15 mouse cellular contexts compared by ENCODE assay signal in genomic region chr6:87075092-87075685, GRCm38 (mm10). TPM values are rescaled to one million over a fixed set of nuclear protein-coding genes. Genes with fewer than 3 reads are reported as not detected.
A peak's percentile ranks its signal among the peaks of the same experiment; 100 is the strongest.
DNase-seq lines count a peak whose midpoint lies in the region; ATAC-seq and TF ChIP-seq lines count a peak whose summit lies in the region.
"Had no signal": no experiment of that assay in that cellular context is flagged by ENCODE, and none has a peak within 500 bp of the region (broad histone marks: within the 10 kb centered on the region; RNA-seq: fewer than 3 reads in every experiment).

No protein-coding gene starts in this region.

- no peaks in the 10 kb centered on the region for H3K27me3 ChIP-seq in heart, embryonic 12.5 days (replicated peaks)
- H3K27me3 ChIP-seq in heart, embryonic 11.5 days (ENCODE audit: control insufficient read depth, insufficient read depth, low read length), result no peaks in the 10 kb centered on the region
- no peaks in the 10 kb centered on the region for H3K27me3 ChIP-seq in CH12.LX (replicated peaks)
- no peaks in the 10 kb centered on the region for H3K27me3 ChIP-seq in liver, embryonic 11.5 days (replicated peaks; ENCODE audit: control insufficient read depth, insufficient read depth, low read length)
- H3K27me3 ChIP-seq in stomach, postnatal 0 days (ENCODE audit: control insufficient read depth, insufficient read depth, low read length), result no peaks in the 10 kb centered on the region
- H3K27me3 ChIP-seq: neural tube, embryonic 12.5 days had no signal

- TF ChIP-seq POLR2A in CH12.LX (IDR thresholded peaks at IDR 0.05; ENCODE audit: low read depth, low read length), result 0 out of 2 replicates have a peak, but pooled peaks have one; percentile 36

- TF ChIP-seq RAD21 in CH12.LX (IDR thresholded peaks at IDR 0.05; ENCODE audit: low read depth, low read length), result no peak

- H3K4me3 ChIP-seq in heart, embryonic 12.5 days, result no peak overlapping the region
- no peak overlapping the region for H3K4me3 ChIP-seq in heart, embryonic 11.5 days (ENCODE audit: low read depth, low read length)
- peak overlapping the region in 1 of 3 experiments; percentile 6 for H3K4me3 ChIP-seq in CH12.LX (replicated peaks in 1 of 3; ENCODE audit: low read depth in 2 of 3, low read length in 2 of 3, poor library complexity in 1 of 3)
- no peak overlapping the region for H3K4me3 ChIP-seq in liver, embryonic 11.5 days (ENCODE audit: low read depth, low read length)
- H3K4me3 ChIP-seq in stomach, postnatal 0 days (ENCODE audit: low read depth, low read length), result no peak overlapping the region
- H3K4me3 ChIP-seq: erythroblast, embryonic 14.5 days; neural tube, embryonic 12.5 days had no signal

- no peaks in the 10 kb centered on the region for H3K9me3 ChIP-seq in heart, embryonic 12.5 days (replicated peaks)
- H3K9me3 ChIP-seq in heart, embryonic 11.5 days (replicated peaks; ENCODE audit: control insufficient read depth, low read length), result no peaks in the 10 kb centered on the region
- H3K9me3 ChIP-seq in CH12.LX (replicated peaks; ENCODE audit: low read length), result no peaks in the 10 kb centered on the region
- no peaks in the 10 kb centered on the region for H3K9me3 ChIP-seq in liver, embryonic 11.5 days (ENCODE audit: control insufficient read depth, low read length)
- H3K9me3 ChIP-seq in stomach, postnatal 0 days (ENCODE audit: control insufficient read depth, low read length), result no peaks in the 10 kb centered on the region
- H3K9me3 ChIP-seq: neural tube, embryonic 12.5 days had no signal

- H3K36me3 ChIP-seq in heart, embryonic 12.5 days, result peaks cover 72% of the 10 kb centered on the region
- H3K36me3 ChIP-seq in heart, embryonic 11.5 days (ENCODE audit: control insufficient read depth, insufficient read depth, low read length), result peaks cover 24% of the 10 kb centered on the region
- peaks cover 33 to 70% of the 10 kb centered on the region in 2 experiments for H3K36me3 ChIP-seq in CH12.LX (replicated peaks in 1 of 2; ENCODE audit: control insufficient read depth in 1 of 2, insufficient read depth in 1 of 2, low read length in 1 of 2)
- peaks cover 13% of the 10 kb centered on the region for H3K36me3 ChIP-seq in liver, embryonic 11.5 days (ENCODE audit: control insufficient read depth, insufficient read depth, low read length)
- H3K36me3 ChIP-seq in stomach, postnatal 0 days (ENCODE audit: control insufficient read depth, insufficient read depth, low read length), result peaks cover 6% of the 10 kb centered on the region

- peak; percentile 77 for TF ChIP-seq EP300 in CH12.LX (IDR thresholded peaks at IDR 0.05; ENCODE audit: low read length)
- no peak for TF ChIP-seq EP300 in stomach, postnatal 0 days (optimal IDR thresholded peaks at IDR 0.05)

- TF ChIP-seq CTCF in CH12.LX (conservative IDR thresholded peaks at IDR 0.05 in 1 of 2, IDR thresholded peaks at IDR 0.05 in 1 of 2; ENCODE audit: low read depth in 2 of 2, low read length in 2 of 2), result no peak
- TF ChIP-seq CTCF in stomach, postnatal 0 days (IDR thresholded peaks at IDR 0.05; ENCODE audit: low read depth), result no peak

- 47% methylated on average over 3 of the region's 3 CpGs for WGBS in heart, embryonic 12.5 days
- 55% methylated on average over 3 of the region's 3 CpGs for WGBS in heart, embryonic 11.5 days (ENCODE audit: insufficient replicate concordance)
- 58% methylated on average over 3 of the region's 3 CpGs for WGBS in liver, embryonic 11.5 days
- 55% methylated on average over 3 of the region's 3 CpGs for WGBS in stomach, postnatal 0 days

- DNase-seq in CH12.LX (ENCODE audit: extremely low read depth), result peak; percentile 76
- no peak for DNase-seq in liver, embryonic 11.5 days (ENCODE audit: low spot score)
- no peak for DNase-seq in stomach, postnatal 0 days (ENCODE audit: low spot score)
- no peak for DNase-seq in layer of hippocampus, postnatal 25 days (ENCODE audit: extremely low spot score in 1 of 2, low spot score in 1 of 2)
- DNase-seq in adrenal gland, postnatal 4 days (ENCODE audit: low spot score in 2 of 2), result no peak
- DNase-seq in kidney, postnatal 36 days, result no peak
- DNase-seq: cerebellum, adult 18-20 months; gastrocnemius, postnatal 25 days; lung, postnatal 4 days had no signal

- 0 out of 2 replicates have a peak overlapping the region, but pooled peaks have one; percentile 30 for H3K9ac ChIP-seq in heart, embryonic 12.5 days
- H3K9ac ChIP-seq in heart, embryonic 11.5 days (ENCODE audit: low read depth, low read length), result no peak overlapping the region
- peak overlapping the region; percentile 52; the same call in 1 of the 2 replicates for H3K9ac ChIP-seq in CH12.LX (ENCODE audit: insufficient read depth, low read depth)
- H3K9ac ChIP-seq in liver, embryonic 11.5 days (ENCODE audit: low read depth, low read length), result no peak overlapping the region
- H3K9ac ChIP-seq in stomach, postnatal 0 days (ENCODE audit: low read length), result no peak overlapping the region
- H3K9ac ChIP-seq: neural tube, embryonic 12.5 days had no signal

- dilution Hi-C loops in CH12.LX (cut with MboI; ENCODE audit: extremely low pct_ligation_motif_present, extremely low pct_unique_long_range_greater_than_20kb, low sequenced_read_pairs), result no loop called here

- H3K4me2 ChIP-seq in heart, embryonic 12.5 days, result no peak overlapping the region
- no peak overlapping the region for H3K4me2 ChIP-seq in heart, embryonic 11.5 days
- H3K4me2 ChIP-seq in CH12.LX (ENCODE audit: insufficient read depth, low read depth, poor library complexity, severe bottlenecking), result peak overlapping the region; percentile 73
- no peak overlapping the region for H3K4me2 ChIP-seq in liver, embryonic 11.5 days
- no peak overlapping the region for H3K4me2 ChIP-seq in stomach, postnatal 0 days (replicated peaks; ENCODE audit: low read depth)
- H3K4me2 ChIP-seq: neural tube, embryonic 12.5 days had no signal

- ATAC-seq in heart, embryonic 12.5 days (ENCODE audit: insufficient number of reproducible peaks, low FRiP score), result 0 out of 2 replicates have a peak, but pooled peaks have one; percentile 18
- no peak for ATAC-seq in heart, embryonic 11.5 days (replicated peaks; ENCODE audit: insufficient number of reproducible peaks, low FRiP score, low TSS enrichment)
- ATAC-seq in liver, embryonic 11.5 days (replicated peaks; ENCODE audit: low FRiP score), result peak; percentile 68
- ATAC-seq in stomach, postnatal 0 days (ENCODE audit: low FRiP score, low TSS enrichment), result 0 out of 2 replicates have a peak, but pooled peaks have one; percentile 40
- ATAC-seq: intestine, postnatal 0 days had no signal

- peaks cover 2% of the 10 kb centered on the region; the same call in 1 of the 2 replicates for H3K79me2 ChIP-seq in CH12.LX (replicated peaks; ENCODE audit: control insufficient read depth, extremely low read depth, insufficient read depth, poor library complexity, severe bottlenecking)

- peaks cover 20% of the 10 kb centered on the region for H3K4me1 ChIP-seq in heart, embryonic 12.5 days (replicated peaks)
- peaks cover 8% of the 10 kb centered on the region for H3K4me1 ChIP-seq in heart, embryonic 11.5 days (ENCODE audit: control insufficient read depth, insufficient read depth, low read length)
- H3K4me1 ChIP-seq in CH12.LX (ENCODE audit: control insufficient read depth in 1 of 2, insufficient read depth in 2 of 2), result peaks cover 14 to 82% of the 10 kb centered on the region in 2 experiments
- H3K4me1 ChIP-seq in liver, embryonic 11.5 days (replicated peaks; ENCODE audit: control insufficient read depth, insufficient read depth, low read length), result peaks cover 8% of the 10 kb centered on the region; the same call in 1 of the 2 replicates
- H3K4me1 ChIP-seq in stomach, postnatal 0 days (replicated peaks; ENCODE audit: control insufficient read depth, insufficient read depth), result no peaks in the 10 kb centered on the region
- H3K4me1 ChIP-seq: neural tube, embryonic 12.5 days had no signal

- in situ Hi-C loops in CH12.LX (cut with MboI; ENCODE audit: low pct_ligation_motif_present, low pct_unique_long_range_greater_than_20kb, low sequenced_read_pairs), result no loop called here

- peak overlapping the region; percentile 79 for H3K27ac ChIP-seq in heart, embryonic 12.5 days (ENCODE audit: poor library complexity, severe bottlenecking)
- H3K27ac ChIP-seq in heart, embryonic 11.5 days (ENCODE audit: low read depth, low read length), result no peak overlapping the region; the same call in 1 of the 2 replicates
- H3K27ac ChIP-seq in CH12.LX (ENCODE audit: insufficient read depth, low read depth), result peak overlapping the region; percentile 98
- no peak overlapping the region for H3K27ac ChIP-seq in liver, embryonic 11.5 days (ENCODE audit: low read depth, low read length)
- H3K27ac ChIP-seq in stomach, postnatal 0 days (replicated peaks), result no peak overlapping the region
- H3K27ac ChIP-seq: neural tube, embryonic 12.5 days had no signal

TF ChIP-seq in CH12.LX, 34 proteins besides CTCF, POLR2A, EP300 and RAD21 (continues in another document):
- TF ChIP-seq PAX5 (IDR thresholded peaks at IDR 0.05; ENCODE audit: low read length) (no peak), MAX (IDR thresholded peaks at IDR 0.05; ENCODE audit: low read length) (peak; percentile 68; the same call in 1 of the 2 replicates), CHD2 (IDR thresholded peaks at IDR 0.05; ENCODE audit: low read length) (no peak), POLR2AphosphoS2 (IDR thresholded peaks at IDR 0.05; ENCODE audit: low read depth, low read length) (no peak), ZC3H11A (IDR thresholded peaks at IDR 0.05; ENCODE audit: low read depth, low read length) (no peak)

RNA-seq across cellular contexts. Expression of gene D6Ertd527e, which starts 29.4 kb away (rescaled TPM):
- 0.10 TPM in 1 of 2 replicates, not detected in the other for polyA plus RNA-seq in heart, embryonic 12.5 days (2016; fragmentation: Nextera tagmentation; extraction: Ambion mirVana)
- polyA plus RNA-seq in heart, embryonic 11.5 days (2014; fragmentation: Nextera tagmentation; extraction: Ambion mirVana), result 0.13 and 0.17 TPM in 2 replicates
- total RNA-seq in CH12.LX (2012; rRNA removed) (0.08 and 0.34 TPM in 2 replicates), CH12.LX (2014; rRNA removed) (not detected in 2 replicates)
- 0.10 TPM in 1 of 2 replicates, not detected in the other for polyA plus RNA-seq in CH12.LX (2012; ENCODE audit: insufficient read length, low read depth)
- polyA plus RNA-seq in liver, embryonic 11.5 days (2014; fragmentation: Nextera tagmentation; extraction: Ambion mirVana), result 0.19 and 0.43 TPM in 2 replicates
- 0.19 and 0.29 TPM in 2 replicates for polyA plus RNA-seq in stomach, postnatal 0 days (2015; fragmentation: Nextera tagmentation; extraction: Ambion mirVana)
- total RNA-seq in layer of hippocampus, postnatal 25 days (2021), result not detected
- total RNA-seq in adrenal gland, postnatal 4 days (2021), result under 1 TPM in 1 of 2 experiments, not detected in 1; 0.28 TPM
- total RNA-seq: gastrocnemius, postnatal 25 days; left cerebral cortex, adult 18-20 months had no signal
- polyA plus RNA-seq: erythroblast, embryonic 14.5 days had no signal

RNA-seq across cellular contexts. Expression of gene Gfpt1, which starts 32.5 kb away (rescaled TPM):
- polyA plus RNA-seq in heart, embryonic 12.5 days (2016; fragmentation: Nextera tagmentation; extraction: Ambion mirVana), result 17.7 and 19.3 TPM in 2 replicates
- 14.7 and 20.1 TPM in 2 replicates for polyA plus RNA-seq in heart, embryonic 11.5 days (2014; fragmentation: Nextera tagmentation; extraction: Ambion mirVana)
- total RNA-seq in CH12.LX (2012; rRNA removed) (32.1 and 32.6 TPM in 2 replicates), CH12.LX (2014; rRNA removed) (22.8 and 24.9 TPM in 2 replicates)
- 34.8 and 35.3 TPM in 2 replicates for polyA plus RNA-seq in CH12.LX (2012; ENCODE audit: insufficient read length, low read depth)
- 15.8 and 18.3 TPM in 2 replicates for polyA plus RNA-seq in liver, embryonic 11.5 days (2014; fragmentation: Nextera tagmentation; extraction: Ambion mirVana)
- 14.5 and 17.4 TPM in 2 replicates for polyA plus RNA-seq in stomach, postnatal 0 days (2015; fragmentation: Nextera tagmentation; extraction: Ambion mirVana)
- total RNA-seq in layer of hippocampus, postnatal 25 days (2021), result 10 to 100 TPM; 50.0 to 51.7 TPM
- 10 to 100 TPM; 39.8 to 42.6 TPM for total RNA-seq in adrenal gland, postnatal 4 days (2021)

Comparison
In these comparisons a context has a peak if more than half of its experiments do, and no peak if none do; other contexts are left out.
1. H3K27ac ChIP-seq: peak in heart, embryonic 12.5 days (single experiment) and CH12.LX (single experiment); none in heart, embryonic 11.5 days (single experiment), liver, embryonic 11.5 days (single experiment) and stomach, postnatal 0 days (single experiment).
2. H3K9ac ChIP-seq: peak in heart, embryonic 12.5 days (single experiment) and CH12.LX (single experiment); none in heart, embryonic 11.5 days (single experiment), liver, embryonic 11.5 days (single experiment) and stomach, postnatal 0 days (single experiment).